Mouse (Mus musculus): ENCODE results near the gene Adam12. TPM values are rescaled to one million over a fixed set of nuclear protein-coding genes. Genes with fewer than 3 reads are reported as not detected.

Gene Adam12
- polyA plus RNA-seq (2015; fragmentation: Nextera tagmentation; extraction: Ambion mirVana) = 2.0 and 2.5 TPM in 2 replicates

DNA sequence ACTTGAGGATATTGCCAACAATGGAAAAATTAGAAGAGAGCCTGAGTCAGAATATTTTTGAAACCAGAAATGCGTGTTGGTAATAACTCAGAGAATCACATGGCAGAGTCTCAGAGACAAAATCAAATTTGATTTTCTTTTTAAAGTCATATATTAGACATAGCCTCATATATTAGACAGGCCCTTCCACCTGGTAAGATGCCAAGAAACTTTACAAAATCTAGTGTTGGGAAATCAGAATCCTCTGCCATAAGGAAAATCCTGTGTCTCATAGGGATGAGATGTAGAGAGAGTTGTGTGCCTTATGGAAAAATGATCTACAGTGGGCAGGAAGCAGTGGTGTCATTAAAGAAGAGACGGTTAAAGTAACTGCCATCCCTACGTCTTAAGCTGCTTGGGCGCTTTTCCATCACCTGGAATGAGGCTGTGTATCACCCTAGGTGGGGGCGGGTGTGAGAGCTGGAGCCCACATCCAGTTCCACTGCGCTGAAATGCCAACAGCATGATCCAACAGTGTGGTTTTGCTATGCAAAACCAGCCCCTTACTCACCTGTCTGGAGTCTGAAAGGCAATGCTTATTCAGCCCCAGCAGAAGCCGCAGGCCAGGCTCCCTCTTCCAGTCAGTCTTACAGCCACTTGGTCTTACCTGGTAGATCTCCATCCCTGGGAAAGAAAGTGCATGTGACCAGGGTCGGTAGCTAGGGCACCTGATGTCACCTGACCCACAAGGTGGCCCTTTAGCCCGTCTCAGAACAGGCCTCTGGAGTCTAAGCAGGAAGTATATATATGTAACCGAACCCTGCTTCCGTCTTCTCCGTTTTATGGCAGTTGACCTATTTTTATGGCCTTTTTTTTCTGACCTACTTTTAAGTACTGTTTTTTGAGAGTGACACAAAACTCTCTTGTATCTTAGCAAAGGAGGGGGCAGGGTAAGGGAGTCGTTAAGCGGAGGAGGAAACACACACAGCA lies at the start of gene Adam12:
Gene Adam12, minus strand, starts transcription at position 769 of the 969 bp plus-strand sequence.

Small RNA genes within 50 kb of the gene (microRNA-seq; reads per million reads assigned to microRNA genes)
- not detected for gene Gm23631 (ENCODE audit: borderline replicate concordance, insufficient number of aligned reads)

Other genes with a start within 250 kb of the Adam12 start
- 0.85 and 0.92 TPM in 2 replicates for gene D7Ertd443e, start 153.5 kb upstream of the Adam12 start, polyA plus RNA-seq (2015; fragmentation: Nextera tagmentation; extraction: Ambion mirVana)

Data from adrenal gland, postnatal 0 days (tissue).